Mouse (Mus musculus) monocyte, adult 5-6 weeks (primary cell): ENCODE results near the gene Ankfy1. TPM values are rescaled to one million over a fixed set of nuclear protein-coding genes. Genes with fewer than 3 reads are reported as not detected.
"Not testable (repeated sequence)": the region's sequence is repeated elsewhere in the genome, so short reads cannot be mapped to it uniquely, and the experiment has no call there.

Experiments
- ATAC-seq: fragments of 153-309, 156-312 bp; replicated peaks from 2 replicates; pipeline ENCODE4 v1.8.0; 2017; ENCODE audit warnings: mild to moderate bottlenecking; ENCODE audit not compliant: low TSS enrichment, insufficient number of reproducible peaks, severe bottlenecking, poor library complexity, low FRiP score
- total RNA-seq: library from RNA; stranded (forward); fragments of 200-1000, 200-491, 200-594 nt; gene quantifications from 3 replicates; pipeline ENCODE4 v1.2.3, GENCODE M21; 2017

Gene Ankfy1
- total RNA-seq, 1 experiment from 2014 or later = 44.4 TPM

GRCm38 (mm10) chr11:72705111-72705510, 15.3 kb downstream of the Ankfy1 start:
- not testable (repeated sequence) for ATAC-seq

GRCm38 (mm10) chr11:72712721-72713120, 22.9 kb downstream of the Ankfy1 start:
- ATAC-seq = no peak

- ATAC-seq = no peak
Observed at GRCm38 (mm10) chr11:72718161-72718560, 28.4 kb downstream of the Ankfy1 start.

GRCm38 (mm10) chr11:72723165-72723564, 33.4 kb downstream of the Ankfy1 start:
- ATAC-seq = no peak

- ATAC-seq = no peak
Observed at GRCm38 (mm10) chr11:72723871-72724270, 34.1 kb downstream of the Ankfy1 start.

- ATAC-seq = no peak
Observed at GRCm38 (mm10) chr11:72726023-72726422, 36.2 kb downstream of the Ankfy1 start.

- ATAC-seq = no peak
Observed at GRCm38 (mm10) chr11:72733736-72734135, 43.9 kb downstream of the Ankfy1 start.

- ATAC-seq = no peak
Observed at GRCm38 (mm10) chr11:72734840-72735518, 45.2 kb downstream of the Ankfy1 start.

GRCm38 (mm10) chr11:72735519-72735860, 45.7 kb downstream of the Ankfy1 start:
- ATAC-seq = no peak

- no peak for ATAC-seq
Observed at GRCm38 (mm10) chr11:72736320-72736719, 46.5 kb downstream of the Ankfy1 start.

- ATAC-seq = not testable (repeated sequence)
Observed at GRCm38 (mm10) chr11:72737517-72737916, 47.7 kb downstream of the Ankfy1 start.

- ATAC-seq = no peak
Observed at GRCm38 (mm10) chr11:72739048-72739447, 49.2 kb downstream of the Ankfy1 start.

GRCm38 (mm10) chr11:72751956-72752355, 62.1 kb downstream of the Ankfy1 start:
- no peak for ATAC-seq

GRCm38 (mm10) chr11:72758316-72758715, 68.5 kb downstream of the Ankfy1 start:
- no peak for ATAC-seq

GRCm38 (mm10) chr11:72759581-72759980, 69.8 kb downstream of the Ankfy1 start:
- no peak for ATAC-seq

- ATAC-seq = no peak
Observed at GRCm38 (mm10) chr11:72760781-72761180, 71.0 kb downstream of the Ankfy1 start.

GRCm38 (mm10) chr11:72764270-72764669, 74.5 kb downstream of the Ankfy1 start:
- ATAC-seq = no peak

- ATAC-seq = no peak
Observed at GRCm38 (mm10) chr11:72767716-72768115, 77.9 kb downstream of the Ankfy1 start.

GRCm38 (mm10) chr11:72769061-72769460, 79.3 kb downstream of the Ankfy1 start:
- ATAC-seq = no peak

GRCm38 (mm10) chr11:72770324-72770723, 80.5 kb downstream of the Ankfy1 start:
- ATAC-seq = no peak

- ATAC-seq = no peak
Observed at GRCm38 (mm10) chr11:72770816-72771215, 81.0 kb downstream of the Ankfy1 start.
